Mouse (Mus musculus): ENCODE measurements around the gene Stxbp4. TPM values are rescaled to one million over a fixed set of nuclear protein-coding genes. Genes with fewer than 3 reads are reported as not detected.

Stxbp4 gene
- polyA plus RNA-seq, 1 experiment = 3.5 TPM

GRCm38 (mm10) chr11:90575491-90576048 is 62.3 kb downstream of the Stxbp4 start:
- 90% methylated on average over 7 of the region's 7 CpGs for WGBS
- Histone ChIP-seq H3K4me3 (replicated peaks; ENCODE audit: control insufficient read depth, low read depth, low read length) (no peak overlapping the region), H3K27ac (ENCODE audit: control insufficient read depth, insufficient read depth, low read depth, low read length, poor library complexity) (no peak overlapping the region), H3K4me1 (ENCODE audit: control insufficient read depth, insufficient read depth, low read length) (no peaks in the 10 kb centered on the region)
- no peak for TF ChIP-seq CTCF (IDR thresholded peaks at IDR 0.05; ENCODE audit: control insufficient read depth, insufficient read depth, low read length)
- no peak for TF ChIP-seq POLR2A (IDR thresholded peaks at IDR 0.05; ENCODE audit: borderline replicate concordance, control insufficient read depth, low read depth, low read length)

- H3K4me3 ChIP-seq (replicated peaks; ENCODE audit: control insufficient read depth, low read depth, low read length) = no peak overlapping the region
- H3K4me1 ChIP-seq (ENCODE audit: control insufficient read depth, insufficient read depth, low read length) = no peaks in the 10 kb centered on the region
- no peak overlapping the region for H3K27ac ChIP-seq (ENCODE audit: control insufficient read depth, insufficient read depth, low read depth, low read length, poor library complexity)
- TF ChIP-seq CTCF (IDR thresholded peaks at IDR 0.05; ENCODE audit: control insufficient read depth, insufficient read depth, low read length) (no peak), POLR2A (IDR thresholded peaks at IDR 0.05; ENCODE audit: borderline replicate concordance, control insufficient read depth, low read depth, low read length) (no peak)
- 67% methylated on average over 2 of the region's 2 CpGs for WGBS
Observed at GRCm38 (mm10) chr11:90570646-90571259, 67.1 kb downstream of the Stxbp4 start.

DNA sequence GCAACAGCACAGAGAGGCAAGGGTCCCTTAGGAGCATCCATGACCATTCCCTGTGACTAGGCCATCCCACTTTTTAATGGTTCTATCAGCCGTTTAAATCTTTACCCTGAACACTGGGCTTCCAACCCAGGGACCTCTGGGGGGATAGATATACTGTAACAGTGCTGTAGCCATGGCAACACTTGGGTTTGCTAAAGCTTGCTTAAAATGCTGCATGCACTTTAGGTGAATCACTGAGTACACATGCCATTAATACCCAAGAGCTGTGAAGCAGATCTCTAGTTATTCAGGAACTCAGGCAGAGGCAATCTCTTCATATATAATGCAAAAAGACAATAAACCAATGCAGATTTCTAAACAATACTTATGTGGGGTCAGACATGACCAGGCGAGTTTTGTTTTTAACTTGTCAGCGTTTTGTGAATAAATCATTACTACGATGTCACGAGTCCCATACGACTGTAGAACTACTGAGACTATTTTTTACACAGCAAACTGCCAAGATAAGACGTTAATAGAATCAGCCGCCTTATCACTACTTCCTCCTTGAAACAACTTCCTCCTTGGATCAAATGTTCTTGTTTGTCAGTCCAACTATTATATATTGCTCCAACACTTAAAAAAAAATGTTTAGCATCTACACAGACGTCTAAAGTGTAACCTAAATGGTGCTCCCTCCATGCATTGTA is 79.4 kb downstream of the Stxbp4 start:
- Histone ChIP-seq H3K4me3 (replicated peaks; ENCODE audit: control insufficient read depth, low read depth, low read length) (no peak overlapping the region), H3K27ac (ENCODE audit: control insufficient read depth, insufficient read depth, low read depth, low read length, poor library complexity) (no peak overlapping the region), H3K4me1 (ENCODE audit: control insufficient read depth, insufficient read depth, low read length) (no peaks in the 10 kb centered on the region; the same call in 1 of the 2 replicates)
- TF ChIP-seq POLR2A (IDR thresholded peaks at IDR 0.05; ENCODE audit: borderline replicate concordance, control insufficient read depth, low read depth, low read length) = no peak
- TF ChIP-seq CTCF (IDR thresholded peaks at IDR 0.05; ENCODE audit: control insufficient read depth, insufficient read depth, low read length) = no peak
- 4% methylated on average over 9 of the region's 9 CpGs for WGBS

- H3K4me1 ChIP-seq (ENCODE audit: control insufficient read depth, insufficient read depth, low read length) = no peaks in the 10 kb centered on the region; the same call in 1 of the 2 replicates
- 40% methylated on average over 4 of the region's 4 CpGs for WGBS
- TF ChIP-seq CTCF (IDR thresholded peaks at IDR 0.05; ENCODE audit: control insufficient read depth, insufficient read depth, low read length) = no peak
- no peak for TF ChIP-seq POLR2A (IDR thresholded peaks at IDR 0.05; ENCODE audit: borderline replicate concordance, control insufficient read depth, low read depth, low read length)
- H3K27ac ChIP-seq (ENCODE audit: control insufficient read depth, insufficient read depth, low read depth, low read length, poor library complexity) = no peak overlapping the region
- no peak overlapping the region for H3K4me3 ChIP-seq (replicated peaks; ENCODE audit: control insufficient read depth, low read depth, low read length)
Observed at GRCm38 (mm10) chr11:90556517-90556916, 81.4 kb downstream of the Stxbp4 start.

DNA sequence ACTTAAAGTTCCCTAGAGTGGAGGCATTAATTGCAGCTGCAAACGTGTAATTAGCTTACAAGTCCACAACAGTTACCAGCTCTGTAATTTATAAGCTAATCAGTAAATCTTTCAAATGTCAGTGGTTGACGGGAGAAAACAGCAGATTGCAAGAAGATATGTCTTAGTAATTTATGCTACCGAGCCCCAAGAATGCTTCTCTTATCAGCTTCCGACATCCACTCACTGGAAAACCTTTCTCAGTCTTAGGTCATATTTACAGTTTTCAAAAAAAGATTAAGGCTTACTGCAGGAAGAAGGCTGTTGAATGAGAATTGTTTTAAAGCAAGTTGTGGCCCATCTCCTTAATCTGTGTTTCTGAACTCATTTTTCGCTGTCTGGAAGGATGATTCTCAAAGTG is 83.9 kb downstream of the Stxbp4 start:
- no peaks in the 10 kb centered on the region; the same call in 1 of the 2 replicates for H3K4me1 ChIP-seq (ENCODE audit: control insufficient read depth, insufficient read depth, low read length)
- no peak overlapping the region for H3K4me3 ChIP-seq (replicated peaks; ENCODE audit: control insufficient read depth, low read depth, low read length)
- 19% methylated on average over 5 of the region's 5 CpGs for WGBS
- TF ChIP-seq CTCF (IDR thresholded peaks at IDR 0.05; ENCODE audit: control insufficient read depth, insufficient read depth, low read length) = no peak
- no peak for TF ChIP-seq POLR2A (IDR thresholded peaks at IDR 0.05; ENCODE audit: borderline replicate concordance, control insufficient read depth, low read depth, low read length)
- H3K27ac ChIP-seq (ENCODE audit: control insufficient read depth, insufficient read depth, low read depth, low read length, poor library complexity) = no peak overlapping the region

GRCm38 (mm10) chr11:90552303-90553201 is 85.3 kb downstream of the Stxbp4 start:
- WGBS = 76% methylated on average over 18 of the region's 18 CpGs

GRCm38 (mm10) chr11:90548560-90548959 is 89.3 kb downstream of the Stxbp4 start:
- 59% methylated on average over 13 of the region's 13 CpGs for WGBS
- no peak overlapping the region for H3K27ac ChIP-seq (ENCODE audit: control insufficient read depth, insufficient read depth, low read depth, low read length, poor library complexity)
- H3K4me1 ChIP-seq (ENCODE audit: control insufficient read depth, insufficient read depth, low read length) = no peaks in the 10 kb centered on the region
- H3K4me3 ChIP-seq (replicated peaks; ENCODE audit: control insufficient read depth, low read depth, low read length) = no peak overlapping the region
- TF ChIP-seq POLR2A (IDR thresholded peaks at IDR 0.05; ENCODE audit: borderline replicate concordance, control insufficient read depth, low read depth, low read length) (no peak), CTCF (IDR thresholded peaks at IDR 0.05; ENCODE audit: control insufficient read depth, insufficient read depth, low read length) (no peak)

More at GRCm38 (mm10) chr11:90552303-90553201, 85.3 kb downstream of the Stxbp4 start:
- Histone ChIP-seq H3K4me3 (replicated peaks; ENCODE audit: control insufficient read depth, low read depth, low read length) (no peak overlapping the region), H3K27ac (ENCODE audit: control insufficient read depth, insufficient read depth, low read depth, low read length, poor library complexity) (no peak overlapping the region), H3K4me1 (ENCODE audit: control insufficient read depth, insufficient read depth, low read length) (no peaks in the 10 kb centered on the region)
- no peak for TF ChIP-seq POLR2A (IDR thresholded peaks at IDR 0.05; ENCODE audit: borderline replicate concordance, control insufficient read depth, low read depth, low read length)
